Mouse (Mus musculus) left cerebral cortex, postnatal 36 days (tissue): ENCODE data around the gene 1700092M07Rik. TPM values are rescaled to one million over a fixed set of nuclear protein-coding genes. Genes with fewer than 3 reads are reported as not detected.

ENCODE experiments used
- DNase-seq, 2 experiments: peaks; one replicate each; pipeline ENCODE4 v3.0.0; 2021 to 2022; ENCODE audit warnings: low spot score in 2 of 2, mixed read lengths in 1 of 2
- intact Hi-C: fragments of 180-260 bp; cut with DNase I; formaldehyde crosslinking; loops from one replicate; pipeline ENCODE4 v1.15.1; 2025
- total RNA-seq, 2 experiments: library from RNA; stranded (reverse); gene quantifications; 2 replicates each; pipeline ENCODE4 v1.2.3; 2021

Gene 1700092M07Rik
- total RNA-seq, 2 experiments from 2014 or later: 3.4 TPM; not detected in 1

DNA sequence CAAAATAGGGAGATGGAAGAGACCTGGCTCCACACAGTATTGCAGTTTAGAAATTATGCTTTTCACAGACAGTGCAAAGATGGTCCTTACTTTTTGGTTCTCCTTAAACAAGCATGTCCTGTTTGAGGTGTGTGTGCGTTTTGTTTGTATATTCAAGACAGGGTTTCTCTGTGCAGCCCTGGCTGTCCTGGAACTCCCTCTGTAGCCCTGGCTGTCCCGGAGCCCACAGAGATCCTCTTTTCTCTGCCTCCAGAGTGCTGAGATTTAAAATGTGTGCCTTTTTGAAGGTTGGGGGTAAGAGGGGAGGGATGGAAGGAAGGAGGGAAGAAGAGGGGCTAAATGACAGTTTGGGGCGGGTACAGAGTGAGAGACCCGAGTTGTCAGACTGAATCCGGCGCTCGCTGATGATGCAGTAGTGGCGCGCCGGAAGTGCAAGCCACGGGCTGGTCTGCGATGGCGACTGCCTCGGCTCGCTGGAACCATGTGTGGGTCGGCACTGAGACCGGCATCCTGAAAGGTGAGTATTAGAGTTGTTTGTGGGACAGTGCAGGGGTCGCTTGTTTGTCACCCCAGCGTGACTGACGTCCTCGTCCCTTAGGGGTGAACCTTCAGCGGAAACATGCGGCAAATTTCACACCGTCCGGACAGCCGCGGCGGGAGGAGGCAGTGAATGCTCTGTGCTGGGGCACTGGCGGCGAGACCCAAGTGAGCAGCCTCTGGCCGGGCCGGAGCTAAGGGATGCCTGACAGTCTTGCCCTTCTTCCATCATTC lies 4.9 kb upstream of the 1700092M07Rik start, which contains the start of gene Wdr74:
Gene Wdr74 (plus strand): TSS at position 439 of the 771 bp plus-strand sequence.
- intact Hi-C loops: no loop called here
- peak; percentile 94 for DNase-seq

- intact Hi-C loops: no loop called here
Observed at GRCm38 (mm10) chr19:8736160-8736467, 4.4 kb upstream of the 1700092M07Rik start.

DNA sequence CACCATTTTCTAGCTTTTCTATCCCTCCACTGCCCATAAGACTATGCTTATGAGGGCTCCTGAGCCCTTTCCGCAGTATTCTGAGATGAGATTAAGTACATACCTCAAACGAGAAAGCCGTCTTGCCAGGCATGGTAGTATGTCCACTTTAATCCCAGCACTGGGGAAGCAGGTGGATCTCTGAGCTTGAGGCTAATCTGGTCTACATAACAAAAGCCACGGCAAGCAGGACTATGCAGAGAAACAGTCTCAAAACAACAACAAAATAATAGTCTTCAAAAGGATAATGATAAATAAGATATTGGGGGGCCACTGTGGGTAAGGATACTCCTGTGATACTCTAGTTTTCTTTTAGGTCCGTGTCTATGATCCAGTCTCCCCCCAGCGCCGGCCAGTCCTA lies 1.6 kb upstream of the 1700092M07Rik start:
- intact Hi-C loops: no loop called here
- no peak for DNase-seq

More at GRCm38 (mm10) chr19:8736160-8736467, 4.4 kb upstream of the 1700092M07Rik start:
- no peak for DNase-seq

DNA sequence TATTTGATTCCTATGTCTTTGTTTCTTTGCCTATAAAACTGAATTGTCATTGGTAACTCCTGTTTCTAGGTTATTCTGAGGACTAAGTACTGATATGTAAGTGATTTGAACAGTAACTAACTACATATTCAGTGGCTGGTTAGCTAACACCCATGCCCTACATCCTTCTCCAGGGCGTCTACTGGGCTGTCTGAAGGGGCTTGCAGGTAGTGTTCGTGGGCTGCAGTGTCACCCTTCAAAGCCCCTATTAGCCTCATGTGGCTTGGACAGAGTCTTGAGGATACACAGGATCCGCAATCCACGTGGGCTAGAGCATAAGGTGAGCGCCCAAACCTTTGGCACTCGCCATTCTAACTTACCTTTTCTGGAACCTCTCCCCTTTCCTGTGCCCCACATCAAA lies 872 bp upstream of the 1700092M07Rik start:
- no peak for DNase-seq
- intact Hi-C loops: no loop called here

DNA sequence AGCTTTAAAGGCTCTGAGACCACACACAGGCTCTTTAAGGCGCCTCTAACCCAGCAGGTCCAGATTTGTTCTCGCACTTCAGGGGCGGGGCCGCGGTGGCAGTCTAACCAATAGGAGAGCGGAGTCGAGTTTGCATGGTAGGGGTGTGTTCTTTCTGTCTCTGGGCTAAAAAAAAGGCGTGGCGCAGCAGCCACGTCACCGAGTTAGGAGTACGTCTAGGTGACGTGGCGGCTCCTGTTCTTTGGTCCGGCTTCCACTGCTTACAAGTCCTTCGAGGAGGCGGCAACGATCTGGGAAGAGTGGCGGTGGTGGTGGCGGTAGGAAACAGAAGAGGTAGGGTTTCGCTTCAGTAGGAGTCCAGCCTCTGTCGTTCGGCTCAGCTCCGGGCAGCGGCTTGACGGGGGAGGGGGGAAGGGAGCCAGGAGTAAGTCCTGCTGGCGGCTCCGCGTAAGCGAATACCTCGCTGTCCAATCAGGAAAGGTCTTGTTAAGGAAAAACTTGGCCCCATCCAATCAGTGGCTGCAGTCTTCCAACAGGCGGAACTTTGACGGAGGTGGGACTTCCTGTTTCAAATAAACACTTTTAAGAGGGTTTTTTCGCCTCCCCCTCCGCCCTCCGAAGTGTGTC lies 838 bp downstream of the 1700092M07Rik start, which contains the start of gene Stx5a:
Gene Stx5a (plus strand): TSS at position 171 of the 627 bp plus-strand sequence.
- peak; percentile 95 to 96 for DNase-seq
- intact Hi-C loops: no loop called here

- no peak for DNase-seq
- intact Hi-C loops: no loop called here
Observed at GRCm38 (mm10) chr19:8742176-8742575, 1.7 kb downstream of the 1700092M07Rik start.

DNA sequence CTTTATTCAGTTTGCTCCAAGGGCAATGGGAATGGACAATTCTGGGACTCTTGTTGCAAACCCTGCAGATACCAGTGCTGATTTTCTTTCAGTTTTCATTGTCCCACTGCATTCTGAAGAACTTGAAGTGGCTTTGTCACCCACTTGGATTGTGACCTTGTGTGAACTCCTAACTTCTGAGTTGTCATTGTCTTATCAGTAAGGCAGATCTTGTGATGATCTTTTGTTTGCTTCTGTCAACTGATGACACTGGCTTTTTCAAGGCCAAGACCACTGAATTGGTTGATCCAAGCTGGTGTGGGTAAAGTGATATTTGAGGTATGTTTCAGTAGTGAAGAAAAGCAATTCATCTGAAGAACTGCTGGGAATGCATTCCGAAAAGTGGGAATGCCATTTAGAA lies 4.9 kb downstream of the 1700092M07Rik start:
- no peak for DNase-seq
- intact Hi-C loops: no loop called here

GRCm38 (mm10) chr19:8747368-8747767 lies 6.8 kb downstream of the 1700092M07Rik start:
- intact Hi-C loops: no loop called here
- DNase-seq: no peak

DNA sequence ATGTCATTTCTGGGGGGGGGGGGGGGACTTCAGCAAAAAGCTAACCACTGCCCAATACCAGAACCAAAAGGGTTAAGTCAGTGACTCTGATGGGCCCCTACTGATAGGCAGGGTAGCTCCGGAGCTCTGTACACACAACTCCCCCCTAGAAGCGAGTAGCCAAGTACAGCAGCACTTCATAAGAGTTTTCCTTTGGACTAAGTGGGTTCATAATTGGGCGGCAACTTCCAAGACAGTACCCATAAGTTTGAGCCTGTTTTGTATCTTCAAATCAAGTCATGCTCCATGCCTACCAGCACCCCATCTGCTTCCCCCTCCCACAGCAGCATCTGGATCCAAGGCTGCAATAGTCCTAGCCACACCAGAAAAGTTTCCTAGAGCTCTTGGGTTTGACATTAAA lies 15.1 kb downstream of the 1700092M07Rik start:
- intact Hi-C loops: no loop called here
- DNase-seq: no peak

DNA sequence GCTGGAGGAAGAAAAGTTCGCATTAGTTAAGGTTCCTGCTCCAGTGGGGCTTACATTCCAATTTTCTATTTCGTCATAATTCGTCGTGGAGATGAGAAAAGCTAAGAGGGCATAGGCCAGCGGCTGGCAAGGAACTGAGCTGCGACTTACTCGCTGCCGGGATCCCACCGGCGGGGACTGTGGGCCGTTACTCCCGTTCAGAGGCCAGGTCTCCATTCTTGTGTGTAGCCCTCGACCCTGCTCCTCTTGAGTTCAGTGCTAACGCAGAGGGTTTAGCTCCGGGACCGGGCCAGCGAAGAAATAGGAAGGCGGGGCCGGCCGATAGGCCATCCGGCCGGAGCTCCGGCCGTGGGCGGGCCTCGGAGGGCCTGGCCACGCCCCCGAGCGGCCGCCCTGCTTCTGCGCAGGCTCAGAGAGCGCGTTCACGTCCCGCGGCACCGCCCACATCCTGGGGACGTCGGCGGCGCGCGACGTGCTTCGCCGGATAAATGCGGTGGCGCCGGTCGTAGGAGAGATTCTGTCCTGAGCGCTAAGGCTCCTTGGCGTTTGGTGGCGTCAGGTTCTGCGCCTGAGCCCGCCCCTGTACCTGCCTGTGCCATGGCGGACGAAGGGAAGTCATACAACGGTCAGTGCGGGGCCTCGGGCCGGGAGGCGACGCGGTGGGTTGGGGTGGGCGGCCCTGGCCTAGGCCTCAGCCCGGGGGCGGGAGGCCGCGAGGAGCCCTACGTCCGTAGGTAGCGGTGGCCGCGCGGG lies 16.3 kb downstream of the 1700092M07Rik start, which contains the start of gene Nxf1:
Gene Nxf1 (plus strand): TSS at position 439 of the 753 bp plus-strand sequence.
- peak; percentile 90 to 93 for DNase-seq

DNA sequence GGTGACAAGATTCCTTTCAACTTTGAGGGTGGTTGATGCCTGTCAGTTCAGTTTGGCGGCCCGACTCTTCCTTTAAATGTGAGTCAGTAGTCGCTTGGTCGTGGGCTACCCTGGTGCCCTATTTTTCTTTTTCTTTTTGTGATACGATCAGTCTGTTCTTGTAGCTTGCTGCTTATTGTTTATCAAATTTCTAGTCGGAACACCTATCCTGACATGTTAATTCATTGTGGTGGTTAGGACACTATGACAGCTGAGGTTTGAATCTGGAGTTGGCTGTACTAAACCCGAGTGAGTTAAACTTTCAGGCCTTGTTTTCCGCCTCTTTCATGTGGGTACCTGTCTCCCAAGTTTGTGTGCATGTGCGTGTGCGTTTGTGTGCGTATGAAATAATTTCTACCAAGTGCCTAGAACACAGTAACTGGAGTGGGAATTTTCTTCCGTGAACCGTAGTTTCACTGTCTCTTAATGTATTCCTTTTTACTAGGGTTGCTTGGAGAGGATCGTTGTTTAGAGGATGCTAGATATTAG lies 17.0 kb downstream of the 1700092M07Rik start:
- intact Hi-C loops: no loop called here
- no peak for DNase-seq

More for the DNA sequence above, 16.3 kb downstream of the 1700092M07Rik start, which contains the start of gene Nxf1:
- intact Hi-C loops: no loop called here

- intact Hi-C loops: no loop called here
- DNase-seq: no peak
Observed at GRCm38 (mm10) chr19:8758899-8759298, 18.4 kb downstream of the 1700092M07Rik start.

GRCm38 (mm10) chr19:8760757-8761156 lies 20.2 kb downstream of the 1700092M07Rik start:
- DNase-seq: no peak
- intact Hi-C loops: no loop called here

GRCm38 (mm10) chr19:8763276-8763675 lies 22.8 kb downstream of the 1700092M07Rik start:
- DNase-seq: no peak
- intact Hi-C loops: no loop called here

- intact Hi-C loops: no loop called here
- no peak for DNase-seq
Observed at GRCm38 (mm10) chr19:8765562-8765961, 25.0 kb downstream of the 1700092M07Rik start.

GRCm38 (mm10) chr19:8770567-8771270 lies 30.2 kb downstream of the 1700092M07Rik start, which contains the start of gene Tmem223:
TSS of gene Tmem223 (plus strand) at chr19:8770996.
- DNase-seq: peak; percentile 82 to 85
- intact Hi-C loops: loop anchor here (5.0 kb wide), 1 partner anchor 52 kb away; the partner anchor contains the start of gene Hnrnpul2

DNA sequence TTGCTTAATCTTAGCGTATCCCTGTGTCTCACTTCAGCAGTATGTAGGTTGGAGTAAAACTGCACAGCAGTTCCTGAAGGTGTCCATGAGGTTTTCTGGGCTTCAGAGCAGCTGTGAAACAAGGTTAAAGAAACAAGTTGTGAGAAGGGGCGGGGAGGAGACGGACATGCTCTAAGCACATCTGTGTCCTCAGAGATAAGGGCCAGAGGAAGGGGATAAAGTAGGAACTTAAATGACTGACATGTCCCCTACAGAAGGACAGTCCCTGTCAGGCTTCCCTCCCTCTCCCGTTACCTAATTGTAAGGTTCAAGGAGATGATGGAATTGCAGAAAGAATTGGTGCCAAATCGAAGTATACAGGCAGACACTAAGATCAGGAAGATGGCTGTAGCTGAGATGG lies 32.5 kb downstream of the 1700092M07Rik start:
- intact Hi-C loops: loop anchor here (5.0 kb wide), 1 partner anchor 49 kb away; the partner anchor contains the start of gene Hnrnpul2
- DNase-seq: no peak

DNA sequence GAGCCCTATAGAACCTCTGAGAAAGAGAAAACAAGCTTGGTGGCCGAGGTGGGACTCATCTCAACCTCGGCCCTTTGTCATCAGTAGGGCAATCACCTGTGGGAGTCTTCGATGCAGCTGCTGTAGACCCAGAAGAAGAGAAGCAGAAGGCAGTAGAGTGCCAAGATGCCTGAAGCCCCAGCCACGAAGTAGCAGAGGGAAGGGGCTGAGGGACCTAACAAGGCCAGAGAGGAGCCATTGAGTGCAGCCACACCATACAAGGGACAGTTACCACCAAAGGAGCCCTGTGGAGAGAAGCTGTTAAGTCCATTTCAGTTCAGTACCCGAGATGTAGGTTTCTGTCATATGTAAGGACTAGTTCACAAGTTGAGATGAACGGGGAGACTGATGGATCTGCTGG lies 32.9 kb downstream of the 1700092M07Rik start:
- DNase-seq: no peak
- intact Hi-C loops: loop anchor here (5.0 kb wide), 1 partner anchor 49 kb away; the partner anchor contains the start of gene Hnrnpul2
